Mouse (Mus musculus): ENCODE results near the gene Zfp385b.
"Not testable (repeated sequence)": the region's sequence is repeated elsewhere in the genome, so short reads cannot be mapped to it uniquely, and the experiment has no call there.

The Zfp385b gene

DNA sequence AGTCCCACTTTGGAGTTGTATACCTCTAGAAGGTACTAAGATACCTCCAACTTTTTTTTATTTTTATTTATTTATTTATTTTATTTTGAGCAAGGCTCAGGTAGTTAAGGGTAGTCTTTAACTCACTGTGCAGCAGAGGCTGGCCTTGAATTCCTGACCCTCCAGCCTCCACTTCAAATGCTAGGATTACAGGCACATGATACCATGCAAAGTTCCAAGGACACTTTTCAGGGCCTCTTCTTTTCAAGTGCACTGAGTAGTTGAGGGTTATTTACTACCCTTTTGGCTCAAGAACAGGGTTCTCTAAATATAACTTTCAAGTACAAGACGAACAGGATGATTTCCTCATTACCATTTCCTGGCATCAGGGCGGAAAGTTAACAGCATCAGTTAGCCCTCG lies 365.7 kb downstream of the Zfp385b start:
- DNase-seq, result no peak

DNA sequence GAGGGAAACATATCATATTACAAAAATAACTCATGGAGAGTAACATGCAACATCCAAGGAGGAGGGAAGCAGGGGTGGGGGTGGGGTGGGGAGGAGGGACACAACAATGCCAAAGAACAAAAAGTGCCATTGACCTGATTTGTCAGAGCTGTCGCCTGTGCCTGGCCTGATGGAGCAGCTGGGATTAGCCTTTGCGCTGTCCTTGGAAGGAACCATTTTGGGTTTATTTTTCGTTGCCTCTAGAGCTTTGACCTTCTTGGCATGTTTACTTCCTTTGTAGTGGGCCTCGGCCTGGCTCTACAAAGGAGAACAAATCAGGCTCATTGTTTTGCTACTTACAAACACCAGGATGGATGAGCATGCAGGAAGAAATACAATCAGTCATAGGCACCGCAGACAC lies 369.4 kb downstream of the Zfp385b start:
- not testable (repeated sequence) for DNase-seq

DNA sequence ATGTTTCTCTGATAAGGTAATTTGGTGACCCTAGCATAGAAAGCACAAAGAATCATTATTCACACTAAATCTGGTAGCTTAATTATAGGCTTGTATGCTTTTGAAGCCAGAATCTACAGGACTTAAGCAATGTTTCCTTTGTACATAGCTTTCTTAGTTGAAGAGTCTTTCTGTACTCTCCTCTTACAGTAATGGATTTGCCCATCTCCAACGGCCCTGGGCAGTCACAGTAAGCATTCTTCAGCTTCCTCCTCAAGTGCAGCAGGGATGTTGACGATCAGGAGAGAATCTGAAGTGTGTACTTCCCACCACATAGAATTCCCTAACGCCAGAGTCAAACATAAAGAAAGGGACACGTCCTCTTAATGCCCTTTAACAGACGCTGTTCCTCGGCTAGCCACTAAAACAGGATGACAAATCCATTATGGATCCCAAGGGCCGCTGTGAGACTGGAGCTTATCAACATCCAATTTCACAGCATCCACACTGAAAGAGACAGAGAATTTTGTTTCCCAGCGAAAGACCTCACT lies 370.4 kb downstream of the Zfp385b start:
- DNase-seq, result no peak

DNA sequence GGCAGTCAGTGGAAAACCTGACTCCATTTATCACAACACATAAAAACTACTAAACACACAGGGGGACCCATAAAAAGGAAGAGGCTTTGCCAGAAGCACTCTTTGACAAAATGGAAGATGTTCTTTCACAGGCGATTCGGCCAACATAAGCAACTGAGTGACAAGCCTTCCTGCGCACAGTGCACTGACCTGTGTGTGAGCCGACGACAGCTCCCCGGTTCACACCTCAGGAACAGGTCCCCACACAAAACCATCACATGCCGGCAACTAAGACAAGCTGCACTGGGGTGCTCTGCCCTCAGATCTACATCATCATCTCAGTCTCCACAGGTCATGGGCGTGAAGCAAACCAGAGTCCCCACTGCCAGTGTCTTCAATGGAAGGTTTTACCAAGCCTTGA lies 375.2 kb downstream of the Zfp385b start:
- DNase-seq, result no peak

DNA sequence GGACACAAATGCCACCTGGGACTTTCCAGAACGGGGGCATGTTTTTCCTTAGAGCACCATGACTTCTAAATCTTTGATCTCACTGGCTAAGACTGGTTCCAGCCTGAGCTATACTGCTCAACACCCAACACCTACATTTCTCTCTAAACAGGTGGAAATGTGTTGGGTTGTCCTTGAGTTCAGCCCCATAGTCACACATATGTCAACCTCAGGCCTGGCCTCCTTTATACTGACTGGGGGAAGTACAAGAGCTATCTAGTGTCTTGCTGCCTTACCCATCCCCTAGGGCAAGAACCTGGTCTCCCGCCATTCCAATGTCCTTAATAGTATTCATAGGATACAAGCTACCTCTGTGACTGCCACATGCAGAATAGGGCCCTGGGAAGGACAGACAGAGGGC lies 378.8 kb downstream of the Zfp385b start:
- no peak for DNase-seq

DNA sequence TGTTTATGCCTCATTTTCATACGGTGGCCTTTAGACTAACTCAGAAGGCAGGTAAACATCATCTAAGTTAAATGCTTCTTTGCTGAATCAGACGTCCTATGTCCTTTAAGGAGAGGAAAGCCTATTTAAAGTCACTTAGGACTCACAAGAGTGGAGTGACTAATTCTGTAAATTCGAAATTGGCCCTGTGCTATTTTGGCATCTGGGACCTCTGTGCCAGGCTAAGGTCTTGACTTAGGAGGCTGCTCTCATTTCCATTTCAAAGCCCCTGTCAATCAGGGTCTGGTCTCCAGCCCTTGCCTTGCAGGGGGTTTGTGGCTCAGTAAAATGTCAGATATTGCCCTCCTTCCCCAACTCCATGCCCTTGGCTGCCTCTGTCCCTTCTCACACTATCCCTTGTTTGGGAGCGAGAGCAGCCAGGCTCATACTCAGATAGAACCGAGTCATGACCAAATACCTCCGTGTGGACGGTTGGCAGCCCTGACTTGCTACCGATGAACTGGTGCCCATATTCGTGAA lies 383.1 kb downstream of the Zfp385b start:
- DNase-seq, result no peak

DNA sequence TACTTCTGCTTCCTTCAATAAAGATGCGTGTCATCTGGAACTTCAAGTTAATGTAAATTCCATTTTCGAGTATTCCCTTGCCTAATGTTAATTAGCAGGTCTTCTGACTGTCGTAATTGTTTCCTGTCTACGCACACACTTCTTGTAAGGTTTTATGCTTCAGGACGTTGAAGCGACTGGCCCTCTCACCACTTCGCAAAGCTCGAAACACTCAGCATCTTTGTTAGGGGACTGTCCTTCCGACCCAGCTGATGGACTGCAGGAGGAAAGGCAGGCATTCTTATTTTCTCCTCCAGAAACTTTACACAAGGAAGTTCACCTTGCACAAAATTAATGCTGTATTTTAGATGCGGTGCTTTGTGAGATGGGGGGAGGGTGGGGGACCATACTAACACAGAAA lies 400.0 kb downstream of the Zfp385b start:
- no peak for DNase-seq

DNA sequence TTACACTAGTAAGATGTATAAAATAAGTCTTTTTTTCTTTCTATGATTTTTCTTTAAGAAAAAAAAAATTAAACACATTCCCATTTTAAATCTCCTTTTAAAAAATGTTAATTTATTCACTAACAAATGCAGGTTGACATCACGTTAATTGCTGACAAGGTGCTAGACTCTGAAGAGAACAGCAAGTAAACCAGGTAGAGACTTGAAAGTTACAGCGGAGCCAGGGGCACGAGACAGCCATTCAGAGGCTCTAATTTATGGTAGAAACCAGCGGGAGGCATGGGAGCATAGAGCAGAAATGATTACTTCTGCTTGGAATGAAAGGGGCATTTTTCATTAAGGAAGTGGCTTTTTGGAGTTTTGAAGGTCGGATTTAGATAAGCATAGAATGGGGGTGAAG lies 401.4 kb downstream of the Zfp385b start:
- DNase-seq, result no peak

DNA sequence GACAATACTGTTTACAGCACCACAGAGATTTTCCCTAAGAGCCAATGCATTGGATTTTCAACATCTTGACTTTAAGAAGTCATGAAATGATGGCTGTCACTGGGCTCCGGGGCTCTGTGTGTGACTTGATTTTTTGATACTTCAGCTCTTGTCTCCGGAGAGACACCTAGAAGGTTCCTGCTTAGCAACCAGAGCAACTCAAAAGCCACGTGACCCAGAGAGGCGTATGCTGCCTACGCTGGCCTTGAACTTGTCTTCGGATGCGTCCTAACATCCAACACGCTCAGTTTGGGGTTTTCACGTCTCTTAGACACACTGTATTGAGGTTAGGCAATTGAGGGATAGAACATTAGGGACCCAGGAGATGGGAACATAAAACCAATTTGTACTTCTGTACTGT lies 407.3 kb downstream of the Zfp385b start:
- DNase-seq, result no peak

DNA sequence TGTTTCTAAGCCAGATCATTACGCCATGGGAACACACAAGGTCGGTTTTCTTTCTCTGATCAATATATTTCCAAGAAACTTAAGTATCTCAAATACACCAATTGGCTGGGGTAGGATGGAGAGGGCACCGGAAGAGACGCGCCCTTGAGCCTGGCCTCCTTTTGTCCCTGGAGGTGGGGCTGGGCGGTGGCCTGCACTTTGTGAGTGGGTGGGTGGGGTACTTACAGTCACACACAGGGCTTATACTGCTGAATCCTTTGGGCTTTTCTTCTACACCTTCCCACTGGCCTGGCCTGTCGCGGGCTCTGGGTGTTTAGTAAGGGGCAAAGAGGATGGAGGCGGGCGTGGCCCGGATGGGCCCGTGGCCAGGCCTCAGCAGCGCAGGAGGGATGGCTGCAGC lies 407.8 kb downstream of the Zfp385b start:
- DNase-seq, result no peak

DNA sequence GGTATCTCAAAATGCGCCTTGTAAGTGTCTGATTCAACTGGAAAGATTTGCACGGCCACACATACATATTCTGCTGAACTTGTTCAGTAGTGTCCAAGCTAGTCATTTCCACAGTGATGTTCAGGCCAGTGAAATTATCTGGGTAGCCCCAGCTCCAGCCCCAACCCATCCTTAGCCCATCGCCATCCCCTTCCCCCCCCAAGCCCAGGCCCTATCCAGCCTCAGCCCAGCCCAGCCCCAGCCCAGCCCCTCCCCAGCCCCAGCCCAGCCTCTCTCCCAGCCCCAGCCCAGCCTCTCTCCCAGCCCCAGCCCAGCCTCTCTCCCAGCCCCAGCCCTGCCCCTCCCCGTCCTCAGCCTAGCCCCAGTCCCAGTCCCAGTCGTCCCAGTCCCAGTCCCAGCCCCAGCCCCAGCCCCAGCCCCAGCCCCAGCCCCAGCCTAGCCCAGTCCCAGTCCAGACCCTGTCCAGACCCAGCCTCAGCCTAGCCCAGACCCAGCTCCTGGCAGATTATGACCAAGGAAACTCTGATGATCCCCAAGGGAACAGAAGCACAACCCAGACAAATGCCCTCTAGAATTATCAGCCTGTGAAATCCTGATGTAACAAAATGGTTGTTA lies 409.8 kb downstream of the Zfp385b start:
- DNase-seq, result no peak

DNA sequence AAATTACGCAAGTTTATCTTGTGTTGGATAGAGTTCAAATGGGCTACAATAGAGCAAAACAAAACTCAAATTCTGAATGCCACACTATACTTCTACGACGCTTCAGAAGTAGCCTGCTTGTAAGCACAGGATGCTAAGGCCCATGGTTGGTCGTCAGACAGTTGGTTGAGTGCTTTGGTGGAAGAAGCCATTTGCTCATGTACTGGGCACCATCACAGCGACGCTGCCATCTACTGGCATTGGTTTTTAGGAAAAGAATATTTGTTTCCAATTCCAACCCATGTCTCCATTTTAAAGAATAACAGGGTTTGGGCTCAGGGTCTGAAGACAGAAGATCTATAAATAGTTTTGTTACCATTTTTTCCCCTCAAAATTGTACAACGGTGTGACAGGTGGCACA lies 410.5 kb downstream of the Zfp385b start:
- no peak for DNase-seq

DNA sequence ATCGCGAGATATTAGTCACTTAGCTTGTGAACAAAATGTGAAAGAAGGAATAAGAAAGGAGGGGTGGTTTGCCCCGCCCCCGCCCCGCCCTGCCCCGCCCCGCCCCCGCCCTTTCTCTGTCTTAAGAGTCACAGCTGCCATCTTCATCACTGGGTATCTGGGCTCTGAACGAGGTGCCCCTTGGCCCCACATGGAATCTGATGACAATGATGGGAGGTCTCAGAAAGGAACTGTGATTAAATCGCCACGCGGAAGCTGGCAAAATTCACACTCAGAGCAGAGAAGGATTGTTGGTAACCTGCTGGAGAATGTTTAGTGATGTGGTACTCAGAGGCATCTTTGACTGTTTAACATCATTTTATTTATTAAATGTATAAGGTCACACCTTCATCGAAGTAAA lies 417.1 kb downstream of the Zfp385b start:
- no peak for DNase-seq

DNA sequence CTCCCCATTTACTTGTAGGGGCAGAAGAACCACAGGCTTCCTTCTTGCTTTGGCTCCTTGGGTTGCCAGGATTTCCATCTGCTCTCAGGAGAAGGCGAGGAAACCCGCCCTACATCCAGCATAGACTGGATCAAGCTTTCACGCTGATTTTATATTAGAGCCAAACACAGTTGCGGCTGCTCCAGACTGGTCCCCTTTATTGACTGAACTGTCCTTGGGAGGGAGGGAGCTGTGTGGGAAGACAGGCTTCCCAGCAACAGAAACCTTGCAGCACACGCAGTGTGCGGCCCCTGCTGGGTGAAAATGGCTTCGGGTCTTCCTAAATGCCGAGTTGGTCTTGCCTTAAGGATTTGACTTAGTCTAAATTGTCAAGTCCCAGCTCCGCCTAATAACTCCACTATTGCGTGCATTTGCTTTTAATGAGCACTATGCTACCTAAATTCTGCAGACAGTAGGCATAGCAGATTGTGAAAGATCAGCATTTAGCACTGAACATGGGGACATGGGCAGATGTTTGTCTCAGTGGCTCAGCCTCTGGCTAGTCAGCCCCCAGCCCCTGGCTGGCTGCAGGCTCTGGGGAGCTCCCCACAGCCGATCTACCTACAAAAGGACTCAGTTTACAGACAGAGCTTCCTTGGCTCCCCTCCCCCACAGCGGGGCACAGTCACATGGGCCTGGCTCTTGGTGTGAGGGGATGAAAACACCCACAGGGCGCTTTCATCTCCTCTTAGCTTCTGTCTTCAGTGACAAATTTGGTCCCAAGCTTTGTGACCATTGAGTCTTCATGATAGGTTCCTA lies 417.8 kb downstream of the Zfp385b start:
- DNase-seq, result no peak

DNA sequence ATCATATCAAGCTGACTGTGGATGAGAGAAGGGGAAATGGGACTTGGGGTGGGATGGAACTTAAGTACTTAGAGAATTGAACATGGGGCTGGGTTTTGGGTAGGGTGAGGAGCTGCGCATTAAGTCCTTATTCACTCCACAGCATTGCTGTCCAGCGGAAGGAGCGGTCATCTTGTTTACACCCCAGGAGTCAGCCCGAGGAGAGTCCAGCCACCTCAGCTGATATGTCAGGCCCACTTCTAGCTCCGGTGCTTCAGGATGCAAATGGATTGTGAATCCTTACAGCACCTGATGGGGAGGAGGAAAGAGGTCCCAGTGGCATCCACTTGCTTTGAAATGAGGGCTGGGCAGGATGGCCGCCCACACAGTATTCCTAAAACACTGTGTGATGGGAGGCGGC lies 425.6 kb downstream of the Zfp385b start:
- no peak for DNase-seq

DNA sequence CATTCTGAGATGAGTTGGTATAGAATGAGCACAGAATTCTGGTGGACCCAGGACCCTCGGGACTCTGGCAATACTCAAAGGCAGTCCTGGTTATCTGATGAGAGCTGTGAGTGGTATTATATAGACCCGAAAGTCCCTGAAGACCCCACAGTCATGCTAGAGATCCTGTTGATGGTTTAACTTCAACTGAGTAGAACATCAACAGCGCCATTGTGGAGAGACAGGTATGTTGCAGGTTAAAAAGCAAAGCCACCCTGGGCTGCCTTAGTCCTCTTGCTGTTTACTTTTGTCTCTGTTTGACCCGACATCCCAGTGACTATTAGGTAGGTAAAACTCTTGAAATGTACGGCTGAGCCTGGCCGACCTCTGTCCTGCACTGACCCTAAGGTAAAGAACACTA lies 431.3 kb downstream of the Zfp385b start:
- DNase-seq, result no peak

DNA sequence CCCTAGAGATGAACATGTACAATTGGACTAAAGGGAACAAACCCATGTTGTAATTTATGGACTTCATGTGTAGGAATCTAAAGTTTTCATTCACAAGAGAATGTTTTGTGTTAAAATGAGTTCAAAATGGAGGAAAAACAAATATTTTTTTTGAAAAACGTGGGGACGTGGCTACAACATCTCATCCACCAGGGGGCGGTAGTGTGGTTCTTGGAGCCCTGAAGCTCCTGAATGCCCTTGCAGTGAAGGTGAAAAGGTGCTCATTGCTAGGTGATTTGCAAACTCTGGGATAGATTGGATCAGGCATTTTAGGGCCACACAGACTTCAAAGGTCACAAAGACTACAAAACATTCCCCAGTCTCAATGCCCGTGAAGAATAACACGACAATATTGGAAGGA lies 432.9 kb downstream of the Zfp385b start:
- DNase-seq, result peak; percentile 40

DNA sequence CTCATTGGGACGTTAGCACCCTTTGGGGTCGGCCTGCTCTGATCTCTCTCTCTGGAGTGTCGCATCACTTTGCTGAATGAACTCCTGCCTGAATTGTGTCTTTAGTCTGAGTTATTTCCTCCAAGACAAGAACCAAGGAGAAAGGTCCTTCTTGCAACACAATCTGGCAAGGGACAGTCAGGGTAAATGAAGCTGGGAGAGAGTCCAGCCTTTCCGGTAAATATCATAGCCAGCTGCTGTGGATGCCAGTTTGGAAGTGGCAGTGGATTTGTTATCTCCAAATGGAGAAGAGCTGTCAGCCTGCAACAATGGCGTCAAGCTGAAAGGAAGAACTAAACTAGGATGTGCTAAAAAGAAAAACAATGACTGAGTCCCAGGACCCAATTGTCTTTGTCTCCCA lies 436.7 kb downstream of the Zfp385b start:
- no peak for DNase-seq

DNA sequence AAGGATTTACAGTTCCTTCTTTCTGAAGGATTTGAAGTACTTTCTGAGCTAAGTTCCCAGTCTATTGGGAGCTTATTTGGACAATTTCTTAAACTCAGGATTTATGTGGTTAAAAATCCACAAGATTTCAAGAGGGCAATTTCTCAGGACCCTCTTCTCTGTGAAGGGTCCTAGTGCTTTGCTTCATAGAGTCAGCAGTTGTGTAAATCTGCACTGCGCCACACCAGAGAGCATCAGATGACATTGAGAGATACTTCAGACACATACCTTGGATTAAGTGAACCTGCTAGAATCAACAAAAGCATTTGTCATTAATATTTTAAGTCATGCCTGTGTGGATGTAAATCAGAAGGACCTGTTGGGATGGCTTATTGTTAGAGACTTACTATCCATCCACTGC lies 439.5 kb downstream of the Zfp385b start:
- no peak for DNase-seq

DNA sequence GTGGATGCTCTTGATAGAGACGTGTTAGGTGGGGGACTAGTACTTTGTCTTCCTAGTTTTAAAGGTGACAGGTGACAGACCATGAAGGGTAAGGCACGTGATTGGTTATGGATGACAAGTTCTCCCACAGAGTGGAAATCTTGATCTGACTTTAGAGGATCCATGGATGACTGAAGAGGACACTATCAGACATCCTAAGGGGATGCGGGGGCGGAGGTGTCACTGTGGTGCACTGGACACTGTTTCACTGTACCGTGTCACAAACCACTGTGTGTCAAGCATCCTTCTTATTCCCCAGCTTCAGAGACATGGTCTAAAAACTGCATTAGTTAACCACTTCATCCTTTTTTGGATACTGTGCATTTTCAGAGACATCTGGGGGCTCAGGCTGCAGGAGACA lies 440.1 kb downstream of the Zfp385b start:
- no peak for DNase-seq

DNA sequence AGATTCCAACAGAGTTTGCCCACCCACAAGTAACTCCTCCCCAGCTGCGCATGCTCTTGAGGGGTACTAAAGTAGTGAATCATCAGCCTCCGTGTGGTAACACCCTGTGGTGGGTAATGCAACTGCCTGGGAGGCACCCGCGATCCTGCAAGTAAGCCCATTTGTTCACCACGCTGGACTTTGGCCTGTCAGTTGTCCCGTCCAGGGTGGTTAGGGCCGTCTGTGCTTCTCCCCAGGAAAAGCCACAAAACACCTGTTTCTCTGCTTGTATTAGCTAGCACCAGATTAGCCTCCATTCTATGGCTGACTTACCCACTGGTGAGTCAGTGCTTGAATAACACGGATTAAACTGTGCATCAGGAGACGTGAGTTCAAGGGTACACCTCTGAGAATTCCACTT lies 442.6 kb downstream of the Zfp385b start:
- DNase-seq, result no peak

DNA sequence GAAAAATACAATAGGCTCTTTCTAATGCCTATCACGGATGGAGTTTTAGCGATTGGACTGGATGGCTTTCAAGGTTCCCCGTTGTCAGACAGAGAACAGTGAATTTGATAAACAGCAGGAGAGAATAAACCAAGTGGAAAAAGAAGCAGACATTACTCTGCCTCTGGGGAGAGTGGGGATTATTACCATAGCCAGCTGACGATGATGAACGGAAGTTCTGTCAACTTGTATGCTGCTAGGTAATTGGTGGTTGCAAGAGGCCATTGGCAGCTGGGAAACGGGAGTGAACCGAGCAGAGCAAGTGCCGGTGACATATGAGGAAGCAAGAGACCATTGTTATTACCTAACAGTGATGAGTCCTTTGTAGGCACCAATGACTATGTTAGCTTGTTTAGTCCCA lies 444.3 kb downstream of the Zfp385b start:
- no peak for DNase-seq

DNA sequence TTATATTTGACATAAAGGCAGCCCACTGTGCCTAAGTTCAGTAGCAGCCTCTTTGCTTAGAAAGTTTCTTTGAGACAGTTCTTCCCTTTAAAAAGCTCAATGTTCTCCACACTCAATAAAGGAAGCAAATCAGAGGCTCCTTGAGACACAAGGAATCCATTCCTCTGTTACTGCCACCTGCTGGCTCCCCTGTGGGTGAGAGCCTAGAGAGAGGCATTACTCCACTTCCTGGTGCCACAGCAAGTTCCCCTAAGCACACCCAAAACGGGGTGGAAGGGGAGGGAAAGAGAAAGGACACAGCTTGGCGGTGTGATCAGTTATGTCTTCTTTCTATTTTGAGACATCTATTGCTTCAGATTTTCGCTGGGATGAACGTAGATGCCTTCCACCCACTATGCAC lies 450.3 kb downstream of the Zfp385b start:
- DNase-seq, result no peak

Data from thymus, postnatal 14 days (tissue).